Mouse (Mus musculus) small intestine, adult 2 months (tissue): ENCODE measurements around the gene Espl1.

Source experiments
- CTCF ChIP-seq: fragments of 200-500 bp; IDR thresholded peaks from 2 replicates; pipeline ENCODE4 v1.5.1; 2012; ENCODE audit warnings: low read depth, mild to moderate bottlenecking, control low read depth, inconsistent platforms, low read length, moderate library complexity, mixed read lengths; ENCODE audit not compliant: insufficient replicate concordance, insufficient read length; ENCODE audit errors: extremely low read depth
- POLR2A ChIP-seq: fragments of 200-500 bp; IDR thresholded peaks from 2 replicates; pipeline ENCODE4 v1.6.1; 2012; ENCODE audit warnings: low read depth, mild to moderate bottlenecking, control low read depth, inconsistent platforms, low read length, moderate library complexity

- TF ChIP-seq POLR2A = no peak
- TF ChIP-seq CTCF = no peak
Measured at GRCm38 (mm10) chr15:102366733-102367344, 70.8 kb downstream of the Espl1 start, which contains the start of gene Sp7.
